Mouse (Mus musculus) lung, postnatal 25 days (tissue): ENCODE results near the gene Gfm2.
"Not testable (repeated sequence)": the region's sequence is repeated elsewhere in the genome, so short reads cannot be mapped to it uniquely, and the experiment has no call there.

Experiments used
- DNase-seq: peaks from one replicate; pipeline ENCODE4 v3.0.0; 2022; ENCODE audit warnings: low spot score

Gfm2 gene

GRCm38 (mm10) chr13:97137466-97138400, at the start of gene Gfm2, which contains the start of gene Nsa2:
TSS of gene Gfm2 (plus strand) at chr13:97137937.
TSS of gene Nsa2 (minus strand) at chr13:97137937.
- DNase-seq, result peak; percentile 91

GRCm38 (mm10) chr13:97088183-97088582, 49.6 kb upstream of the Gfm2 start:
- no peak for DNase-seq

- DNase-seq, result no peak
These were observed 42.0 kb upstream of the Gfm2 start for GRCm38 (mm10) chr13:97095726-97096125.

GRCm38 (mm10) chr13:97099187-97099852, 38.4 kb upstream of the Gfm2 start, which contains the start of gene Gm6169:
TSS of gene Gm6169 (minus strand) at chr13:97099237.
- DNase-seq, result peak; percentile 8

GRCm38 (mm10) chr13:97104996-97105395, 32.7 kb upstream of the Gfm2 start:
- no peak for DNase-seq

- not testable (repeated sequence) for DNase-seq
These were observed 30.0 kb upstream of the Gfm2 start for GRCm38 (mm10) chr13:97107721-97108120.

- no peak for DNase-seq
These were observed 28.7 kb upstream of the Gfm2 start for GRCm38 (mm10) chr13:97109046-97109445.

- no peak for DNase-seq
These were observed 16.4 kb upstream of the Gfm2 start for GRCm38 (mm10) chr13:97121341-97121740.

- not testable (repeated sequence) for DNase-seq
These were observed 8.1 kb upstream of the Gfm2 start for GRCm38 (mm10) chr13:97129654-97130053.

GRCm38 (mm10) chr13:97130413-97130812, 7.3 kb upstream of the Gfm2 start:
- DNase-seq, result not testable (repeated sequence)

GRCm38 (mm10) chr13:97138404-97138931, 731 bp downstream of the Gfm2 start:
- DNase-seq, result not testable (repeated sequence)

GRCm38 (mm10) chr13:97142321-97142720, 4.6 kb downstream of the Gfm2 start:
- DNase-seq, result no peak

- DNase-seq, result peak; percentile 28
These were observed 8.1 kb downstream of the Gfm2 start for GRCm38 (mm10) chr13:97145834-97146233.

GRCm38 (mm10) chr13:97175520-97176264, 38.0 kb downstream of the Gfm2 start:
- DNase-seq, result peak; percentile 27

- no peak for DNase-seq
These were observed 39.0 kb downstream of the Gfm2 start for GRCm38 (mm10) chr13:97176731-97177130.

- DNase-seq, result no peak
These were observed 41.2 kb downstream of the Gfm2 start for GRCm38 (mm10) chr13:97178943-97179342.

GRCm38 (mm10) chr13:97180113-97180828, 42.5 kb downstream of the Gfm2 start:
- no peak for DNase-seq

- DNase-seq, result no peak
These were observed 45.1 kb downstream of the Gfm2 start for GRCm38 (mm10) chr13:97182821-97183220.

- DNase-seq, result no peak
These were observed 46.4 kb downstream of the Gfm2 start for GRCm38 (mm10) chr13:97184168-97184567.

GRCm38 (mm10) chr13:97184656-97185055, 46.9 kb downstream of the Gfm2 start:
- no peak for DNase-seq

GRCm38 (mm10) chr13:97186346-97186745, 48.6 kb downstream of the Gfm2 start:
- no peak for DNase-seq
